Mouse (Mus musculus) kidney, adult 9 months (tissue): ENCODE data around the gene Gm20388.

Experiments
- DNase-seq: peaks from one replicate; pipeline ENCODE4 v3.0.0; 2022

Gene Gm20388

GRCm38 (mm10) chr8:119964859-119965258 lies 54.2 kb downstream of the Gm20388 start:
- no peak for DNase-seq

- DNase-seq, result no peak
Observed at GRCm38 (mm10) chr8:119967435-119967834, 56.8 kb downstream of the Gm20388 start.

- DNase-seq, result no peak
Observed at GRCm38 (mm10) chr8:119970169-119970568, 59.5 kb downstream of the Gm20388 start.

GRCm38 (mm10) chr8:119972558-119972957 lies 61.9 kb downstream of the Gm20388 start:
- no peak for DNase-seq

- no peak for DNase-seq
Observed at GRCm38 (mm10) chr8:119978770-119979381, 68.2 kb downstream of the Gm20388 start.

GRCm38 (mm10) chr8:119981253-119981652 lies 70.6 kb downstream of the Gm20388 start:
- no peak for DNase-seq

GRCm38 (mm10) chr8:119984085-119984484 lies 73.4 kb downstream of the Gm20388 start:
- peak; percentile 58 for DNase-seq

- DNase-seq, result no peak
Observed at GRCm38 (mm10) chr8:119986174-119986573, 75.5 kb downstream of the Gm20388 start.

- peak; percentile 20 for DNase-seq
Observed at GRCm38 (mm10) chr8:119988087-119988486, 77.4 kb downstream of the Gm20388 start.

GRCm38 (mm10) chr8:119992249-119992648 lies 81.6 kb downstream of the Gm20388 start, which contains the start of gene Crispld2:
TSS of gene Crispld2 (plus strand) at chr8:119992438.
- DNase-seq, result peak; percentile 56

GRCm38 (mm10) chr8:119994114-119994513 lies 83.5 kb downstream of the Gm20388 start:
- DNase-seq, result no peak

GRCm38 (mm10) chr8:119994556-119994955 lies 83.9 kb downstream of the Gm20388 start:
- no peak for DNase-seq

GRCm38 (mm10) chr8:119997266-119997665 lies 86.6 kb downstream of the Gm20388 start:
- DNase-seq, result no peak

GRCm38 (mm10) chr8:120000461-120000860 lies 89.8 kb downstream of the Gm20388 start:
- DNase-seq, result no peak

- DNase-seq, result peak; percentile 94
Observed at GRCm38 (mm10) chr8:120001712-120002111, 91.1 kb downstream of the Gm20388 start.

GRCm38 (mm10) chr8:120002348-120002747 lies 91.7 kb downstream of the Gm20388 start:
- peak; percentile 61 for DNase-seq

GRCm38 (mm10) chr8:120004154-120004702 lies 93.6 kb downstream of the Gm20388 start:
- DNase-seq, result peak; percentile 89

- DNase-seq, result no peak
Observed at GRCm38 (mm10) chr8:120004705-120005381, 94.2 kb downstream of the Gm20388 start.

- DNase-seq, result no peak
Observed at GRCm38 (mm10) chr8:120006645-120007160, 96.1 kb downstream of the Gm20388 start.

- no peak for DNase-seq
Observed at GRCm38 (mm10) chr8:120007178-120007577, 96.5 kb downstream of the Gm20388 start.

- DNase-seq, result no peak
Observed at GRCm38 (mm10) chr8:120009284-120009683, 98.6 kb downstream of the Gm20388 start.

GRCm38 (mm10) chr8:120012491-120012890 lies 101.8 kb downstream of the Gm20388 start:
- DNase-seq, result no peak

- DNase-seq, result no peak
Observed at GRCm38 (mm10) chr8:120012927-120013326, 102.3 kb downstream of the Gm20388 start.
